Mouse (Mus musculus): ENCODE measurements at regions not wholly inside any gene's neighbourhood (a gene's known extent, or its start where the extent isn't known, plus 50 kb on each side); places are given as distances from the start of the nearest gene placed in this dataset.
"Not testable (repeated sequence)": the region's sequence is repeated elsewhere in the genome, so short reads cannot be mapped to it uniquely, and the experiment has no call there.

DNA sequence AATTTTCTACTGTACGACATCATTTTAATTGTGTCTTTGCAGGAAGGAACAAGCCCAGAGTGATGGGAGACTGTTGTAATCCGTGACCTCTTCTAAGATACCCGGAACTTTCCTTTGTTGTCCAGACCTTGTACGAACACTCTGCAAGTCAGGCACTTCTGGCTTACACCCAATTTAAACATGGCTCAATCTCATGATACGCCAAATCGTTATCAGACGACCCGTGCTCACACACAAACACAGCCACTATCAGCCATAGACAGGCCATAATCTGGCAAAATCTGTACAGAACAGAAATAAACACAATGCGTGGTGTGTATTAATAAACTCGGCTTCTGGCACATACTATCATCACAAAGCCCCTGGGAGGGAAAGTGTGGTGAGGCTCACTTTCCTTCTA lies 190.2 kb upstream of the Gm37988 start:
- WGBS: 71% methylated on average over 10 of the region's 10 CpGs
- Histone ChIP-seq H3K4me2 (replicated peaks) (no peak overlapping the region), H3K4me3 (replicated peaks) (no peak overlapping the region), H3K27me3 (no peaks in the 10 kb centered on the region), H3K4me1 (no peaks in the 10 kb centered on the region), H3K9me3 (replicated peaks) (no peaks in the 10 kb centered on the region), H3K9ac (no peak overlapping the region), H3K36me3 (no peaks in the 10 kb centered on the region), H3K27ac (replicated peaks) (no peak overlapping the region)
- no peak for ATAC-seq (ENCODE audit: insufficient number of reproducible peaks, low FRiP score, low TSS enrichment, low read depth)

GRCm38 (mm10) chr1:4622408-4622807 lies 185.3 kb upstream of the Gm37988 start:
- H3K4me1 ChIP-seq: no peaks in the 10 kb centered on the region
- H3K4me3 ChIP-seq (replicated peaks): no peak overlapping the region
- WGBS: 29% methylated on average over 5 of the region's 5 CpGs
- no peak overlapping the region for H3K9ac ChIP-seq
- H3K27ac ChIP-seq (replicated peaks): no peak overlapping the region
- no peaks in the 10 kb centered on the region for H3K9me3 ChIP-seq (replicated peaks)
- H3K4me2 ChIP-seq (replicated peaks): no peak overlapping the region
- H3K27me3 ChIP-seq: no peaks in the 10 kb centered on the region
- no peak for ATAC-seq (ENCODE audit: insufficient number of reproducible peaks, low FRiP score, low TSS enrichment, low read depth)
- H3K36me3 ChIP-seq: no peaks in the 10 kb centered on the region

- Histone ChIP-seq H3K27me3 (no peaks in the 10 kb centered on the region), H3K4me3 (replicated peaks) (no peak overlapping the region), H3K9ac (no peak overlapping the region), H3K4me2 (replicated peaks) (no peak overlapping the region), H3K9me3 (replicated peaks) (no peaks in the 10 kb centered on the region), H3K36me3 (no peaks in the 10 kb centered on the region), H3K27ac (replicated peaks) (no peak overlapping the region), H3K4me1 (no peaks in the 10 kb centered on the region)
- no peak for ATAC-seq (ENCODE audit: insufficient number of reproducible peaks, low FRiP score, low TSS enrichment, low read depth)
- 52% methylated on average over 2 of the region's 2 CpGs for WGBS
Measured at GRCm38 (mm10) chr1:4623268-4623667, 184.4 kb upstream of the Gm37988 start.

- no peaks in the 10 kb centered on the region for H3K36me3 ChIP-seq
- H3K4me2 ChIP-seq (replicated peaks): no peak overlapping the region
- 30% methylated on average over 7 of the region's 7 CpGs for WGBS
- H3K27me3 ChIP-seq: no peaks in the 10 kb centered on the region
- no peaks in the 10 kb centered on the region for H3K4me1 ChIP-seq
- H3K4me3 ChIP-seq (replicated peaks): no peak overlapping the region
- no peaks in the 10 kb centered on the region for H3K9me3 ChIP-seq (replicated peaks)
- H3K27ac ChIP-seq (replicated peaks): no peak overlapping the region
- H3K9ac ChIP-seq: no peak overlapping the region
- ATAC-seq (ENCODE audit: insufficient number of reproducible peaks, low FRiP score, low TSS enrichment, low read depth): no peak
Measured at GRCm38 (mm10) chr1:4653937-4654336, 153.8 kb upstream of the Gm37988 start.

DNA sequence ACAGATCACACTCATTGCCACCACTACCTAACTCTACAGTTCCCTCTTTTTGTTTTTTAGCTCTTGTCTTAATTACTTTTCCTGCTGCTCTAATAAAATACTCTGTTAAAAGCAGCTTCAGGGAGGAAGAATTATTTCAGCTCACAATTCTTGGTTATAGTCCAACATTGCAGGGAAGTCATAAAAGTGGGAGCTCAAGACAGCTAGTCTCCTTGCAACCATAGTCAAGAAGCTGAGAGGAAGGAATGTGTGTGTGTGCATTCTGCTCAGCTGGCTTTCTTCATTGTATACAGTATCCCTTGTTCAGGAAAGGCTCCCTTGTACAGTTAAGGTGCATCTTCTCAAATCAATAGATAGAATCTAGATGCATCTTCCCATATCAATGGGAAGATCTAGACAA lies 152.4 kb upstream of the Gm37988 start:
- no peaks in the 10 kb centered on the region for H3K9me3 ChIP-seq (replicated peaks)
- no peak for ATAC-seq (ENCODE audit: insufficient number of reproducible peaks, low FRiP score, low TSS enrichment, low read depth)
- no peak overlapping the region for H3K4me2 ChIP-seq (replicated peaks)
- no peaks in the 10 kb centered on the region for H3K4me1 ChIP-seq
- no peaks in the 10 kb centered on the region for H3K27me3 ChIP-seq
- no peak overlapping the region for H3K9ac ChIP-seq
- H3K4me3 ChIP-seq (replicated peaks): no peak overlapping the region
- H3K36me3 ChIP-seq: no peaks in the 10 kb centered on the region
- no peak overlapping the region for H3K27ac ChIP-seq (replicated peaks)

DNA sequence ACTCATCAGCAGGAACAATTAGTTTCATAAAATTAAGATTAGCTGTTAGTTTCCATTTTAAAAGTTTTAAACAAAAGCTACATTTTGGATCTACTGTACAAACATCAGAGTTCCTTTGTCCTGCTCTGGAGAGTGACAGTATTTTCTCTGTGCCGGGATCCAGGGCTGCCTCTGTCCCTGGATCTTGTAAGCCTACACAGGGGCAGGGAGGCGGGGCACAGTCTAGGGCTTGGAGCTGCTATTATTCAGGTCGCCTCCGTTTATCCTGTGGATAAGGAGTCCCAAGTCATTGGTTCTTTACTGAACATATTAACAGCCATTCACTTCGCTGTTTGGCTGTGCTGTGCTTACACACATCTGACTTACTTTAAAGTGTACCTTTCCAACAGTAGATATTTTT lies 150.8 kb upstream of the Gm37988 start:
- H3K4me2 ChIP-seq (replicated peaks): no peak overlapping the region
- no peaks in the 10 kb centered on the region for H3K36me3 ChIP-seq
- H3K9ac ChIP-seq: no peak overlapping the region
- H3K9me3 ChIP-seq (replicated peaks): no peaks in the 10 kb centered on the region
- no peak for ATAC-seq (ENCODE audit: insufficient number of reproducible peaks, low FRiP score, low TSS enrichment, low read depth)
- WGBS: 39% methylated on average over 5 of the region's 5 CpGs
- no peak overlapping the region for H3K4me3 ChIP-seq (replicated peaks)
- no peak overlapping the region for H3K27ac ChIP-seq (replicated peaks)
- no peaks in the 10 kb centered on the region for H3K27me3 ChIP-seq
- H3K4me1 ChIP-seq: no peaks in the 10 kb centered on the region

DNA sequence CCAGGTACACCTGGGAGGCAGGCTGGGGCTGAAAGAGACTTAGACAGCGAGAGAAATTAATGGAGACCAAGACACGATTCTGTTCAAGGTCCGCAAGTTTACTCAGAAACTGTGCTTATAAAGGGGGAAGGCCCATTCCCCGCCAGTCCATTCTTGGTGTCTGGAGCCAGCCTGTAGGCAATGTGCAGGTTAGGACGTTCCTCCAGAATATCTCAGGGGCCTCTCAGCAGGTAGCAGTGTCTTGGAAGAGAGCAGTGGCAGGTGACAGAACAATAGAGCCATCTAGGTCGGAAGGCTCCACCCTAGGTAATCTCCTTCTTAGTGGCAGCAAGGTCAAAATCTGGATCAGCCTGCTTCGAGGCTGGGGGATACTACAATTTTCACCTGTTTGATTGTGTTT lies 147.6 kb upstream of the Gm37988 start:
- H3K4me3 ChIP-seq (replicated peaks); ATAC-seq (ENCODE audit: insufficient number of reproducible peaks, low FRiP score, low TSS enrichment, low read depth): not testable (repeated sequence)
- 71% methylated on average over 7 of the region's 7 CpGs for WGBS

GRCm38 (mm10) chr1:4660616-4661015 lies 147.1 kb upstream of the Gm37988 start:
- H3K27me3 ChIP-seq; H3K36me3 ChIP-seq; H3K27ac ChIP-seq (replicated peaks); H3K4me1 ChIP-seq; H3K9ac ChIP-seq; H3K9me3 ChIP-seq (replicated peaks); H3K4me2 ChIP-seq (replicated peaks); H3K4me3 ChIP-seq (replicated peaks); ATAC-seq (ENCODE audit: insufficient number of reproducible peaks, low FRiP score, low TSS enrichment, low read depth): not testable (repeated sequence)
- 85% methylated on average over 5 of the region's 5 CpGs for WGBS

More for the DNA sequence above, 147.6 kb upstream of the Gm37988 start:
- H3K9me3 ChIP-seq (replicated peaks); H3K36me3 ChIP-seq; H3K4me1 ChIP-seq; H3K27me3 ChIP-seq; H3K4me2 ChIP-seq (replicated peaks); H3K27ac ChIP-seq (replicated peaks); H3K9ac ChIP-seq: not testable (repeated sequence)

GRCm38 (mm10) chr1:4661761-4662160 lies 145.9 kb upstream of the Gm37988 start:
- Histone ChIP-seq H3K9me3 (replicated peaks) (no peaks in the 10 kb centered on the region), H3K9ac (no peak overlapping the region), H3K36me3 (no peaks in the 10 kb centered on the region), H3K4me1 (no peaks in the 10 kb centered on the region), H3K4me3 (replicated peaks) (no peak overlapping the region), H3K27me3 (no peaks in the 10 kb centered on the region), H3K4me2 (replicated peaks) (no peak overlapping the region), H3K27ac (replicated peaks) (no peak overlapping the region)
- WGBS: 81% methylated on average over 1 of the region's 1 CpGs
- no peak for ATAC-seq (ENCODE audit: insufficient number of reproducible peaks, low FRiP score, low TSS enrichment, low read depth)

DNA sequence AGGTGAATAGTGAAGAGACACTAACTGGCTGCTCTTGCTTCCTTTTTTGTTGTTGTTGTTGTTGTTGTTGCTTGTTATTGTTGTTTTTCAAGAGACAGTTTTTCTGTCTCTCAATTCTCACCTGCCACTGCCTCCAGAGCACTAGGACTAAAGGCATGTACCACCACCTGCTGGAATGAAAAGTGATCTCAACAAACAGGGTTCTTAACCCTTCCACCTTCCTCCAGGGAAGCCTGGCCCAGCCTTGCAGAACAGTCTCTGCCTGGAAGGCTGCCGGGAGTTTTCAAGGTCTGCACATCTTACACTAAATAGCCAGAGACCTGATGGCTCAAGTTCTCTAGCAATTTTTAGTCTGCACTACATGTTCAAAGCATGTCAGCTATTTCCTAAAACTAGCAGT lies 138.0 kb upstream of the Gm37988 start:
- WGBS: 50% methylated on average over 1 of the region's 1 CpGs
- no peak for ATAC-seq (ENCODE audit: insufficient number of reproducible peaks, low FRiP score, low TSS enrichment, low read depth)
- Histone ChIP-seq H3K9ac (no peak overlapping the region), H3K4me1 (no peaks in the 10 kb centered on the region), H3K4me3 (replicated peaks) (no peak overlapping the region), H3K9me3 (replicated peaks) (no peaks in the 10 kb centered on the region), H3K27me3 (no peaks in the 10 kb centered on the region), H3K36me3 (no peaks in the 10 kb centered on the region), H3K27ac (replicated peaks) (no peak overlapping the region), H3K4me2 (replicated peaks) (no peak overlapping the region)

DNA sequence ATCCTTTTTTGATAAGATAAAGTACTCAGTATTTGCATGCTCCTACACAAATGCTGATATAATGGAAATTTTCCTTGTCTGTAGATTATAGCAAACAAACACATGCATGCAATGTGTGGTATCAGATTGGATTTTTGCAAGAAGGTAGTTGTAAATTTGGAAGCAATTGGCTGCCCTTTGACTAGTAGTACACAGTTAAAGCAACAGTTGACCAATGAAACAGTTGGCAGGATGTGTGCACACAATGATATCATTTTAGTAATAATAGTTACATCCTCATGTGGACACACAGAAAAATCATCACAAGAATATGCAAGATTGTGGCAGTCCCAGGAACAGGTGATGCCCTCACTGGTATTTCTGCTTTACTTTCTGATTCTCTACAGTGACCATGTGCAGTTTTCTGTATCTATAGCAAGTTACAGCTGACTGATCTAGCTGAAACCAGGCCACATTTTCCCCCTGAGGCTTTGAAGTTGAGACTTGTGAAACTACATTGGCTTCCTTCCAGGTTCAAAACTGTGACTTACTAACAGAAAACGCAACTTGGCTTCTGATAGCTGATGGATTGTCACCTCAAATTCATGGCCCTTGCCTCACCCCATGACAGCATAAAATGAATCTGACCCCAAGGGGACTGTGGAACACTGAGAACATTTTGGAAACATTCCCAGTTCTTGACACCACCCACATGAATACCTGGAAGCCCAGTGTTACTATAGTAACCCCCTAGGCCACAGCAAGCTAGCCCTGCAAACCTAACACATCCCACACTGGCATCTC lies 136.3 kb upstream of the Gm37988 start:
- ATAC-seq (ENCODE audit: insufficient number of reproducible peaks, low FRiP score, low TSS enrichment, low read depth): no peak
- Histone ChIP-seq H3K36me3 (no peaks in the 10 kb centered on the region), H3K27me3 (no peaks in the 10 kb centered on the region), H3K27ac (replicated peaks) (no peak overlapping the region), H3K4me2 (replicated peaks) (no peak overlapping the region), H3K4me3 (replicated peaks) (no peak overlapping the region), H3K4me1 (no peaks in the 10 kb centered on the region), H3K9ac (no peak overlapping the region), H3K9me3 (replicated peaks) (no peaks in the 10 kb centered on the region)
- 16% methylated on average over 1 of the region's 1 CpGs for WGBS

- WGBS: 49% methylated on average over 4 of the region's 4 CpGs
Measured at GRCm38 (mm10) chr1:4672344-4672743, 135.3 kb upstream of the Gm37988 start.

More at GRCm38 (mm10) chr1:4672344-4672743, 135.3 kb upstream of the Gm37988 start:
- Histone ChIP-seq H3K4me1 (no peaks in the 10 kb centered on the region), H3K36me3 (no peaks in the 10 kb centered on the region), H3K4me3 (replicated peaks) (no peak overlapping the region), H3K9me3 (replicated peaks) (no peaks in the 10 kb centered on the region), H3K27me3 (no peaks in the 10 kb centered on the region), H3K4me2 (replicated peaks) (no peak overlapping the region), H3K27ac (replicated peaks) (no peak overlapping the region), H3K9ac (no peak overlapping the region)
- no peak for ATAC-seq (ENCODE audit: insufficient number of reproducible peaks, low FRiP score, low TSS enrichment, low read depth)

Data from embryonic facial prominence, embryonic 15.5 days (tissue).